Mouse (Mus musculus): Measurements from ENCODE around the gene Acsbg1. TPM values are rescaled to one million over a fixed set of nuclear protein-coding genes. Genes with fewer than 3 reads are reported as not detected.
"Not testable (repeated sequence)": the region's sequence is repeated elsewhere in the genome, so short reads cannot be mapped to it uniquely, and the experiment has no call there.

Gene Acsbg1
- polyA plus RNA-seq, 1 experiment from 2014 or later = 0.36 TPM

DNA sequence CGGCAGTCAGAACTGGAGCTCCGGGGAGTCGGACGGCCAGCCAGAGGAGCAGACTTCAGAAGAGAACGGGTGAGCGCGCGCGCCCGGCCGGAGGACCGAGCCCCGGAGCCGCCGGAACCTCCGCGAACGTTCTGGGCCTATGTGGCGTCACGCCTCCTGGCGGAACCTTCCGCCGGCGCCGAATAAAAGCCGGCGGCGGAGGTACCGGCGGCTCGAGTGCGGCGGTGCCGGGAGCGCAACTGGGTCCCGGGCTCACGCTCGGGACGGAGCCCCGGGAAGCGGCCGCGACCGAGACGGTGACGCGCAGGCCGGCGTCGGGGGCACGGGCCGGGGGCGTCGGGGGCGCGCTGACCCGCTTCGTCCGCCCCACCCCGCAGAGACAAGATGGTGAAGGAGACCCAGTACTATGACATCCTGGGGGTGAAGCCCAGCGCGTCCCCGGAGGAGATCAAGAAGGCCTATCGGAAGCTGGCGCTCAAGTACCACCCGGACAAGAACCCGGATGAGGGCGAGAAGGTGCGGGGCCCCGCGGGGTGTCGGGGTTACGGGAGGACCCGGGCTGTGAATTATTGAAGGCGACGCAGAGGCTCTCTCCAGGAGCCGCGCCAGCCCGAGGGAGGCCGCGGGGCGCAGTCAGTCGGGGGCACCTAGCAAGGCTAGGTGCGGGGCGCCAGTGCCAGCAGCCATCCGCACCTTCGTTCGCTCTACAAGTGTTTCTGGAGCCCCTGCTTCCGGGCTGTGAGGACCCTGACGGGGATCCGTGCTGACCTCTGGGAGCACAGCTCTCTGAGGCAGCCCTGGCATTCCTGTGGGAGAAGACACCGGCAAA lies 37.9 kb upstream of the Acsbg1 start:
- Histone ChIP-seq H3K4me2 (peak overlapping the region; percentile 92), H3K36me3 (ENCODE audit: control insufficient read depth, insufficient read depth, low read length) (no peaks in the 10 kb centered on the region), H3K4me1 (ENCODE audit: control insufficient read depth, insufficient read depth, low read length) (peaks cover 20% of the 10 kb centered on the region), H3K27me3 (ENCODE audit: control insufficient read depth, insufficient read depth, low read length) (peaks cover 8% of the 10 kb centered on the region; the same call in 1 of the 2 replicates), H3K4me3 (ENCODE audit: low read depth, low read length) (peak overlapping the region; percentile 79), H3K9me3 (replicated peaks; ENCODE audit: control insufficient read depth, low read length) (no peaks in the 10 kb centered on the region), H3K27ac (ENCODE audit: low read depth, low read length) (peak overlapping the region; percentile 63), H3K9ac (ENCODE audit: low read depth, low read length) (peak overlapping the region; percentile 91)
- peak; percentile 50 for ATAC-seq (replicated peaks; ENCODE audit: insufficient number of reproducible peaks, low FRiP score, low TSS enrichment)
- under 1% methylated on average over 91 of the region's 92 CpGs for WGBS (ENCODE audit: insufficient replicate concordance)

- peak; percentile 67 for ATAC-seq (replicated peaks; ENCODE audit: insufficient number of reproducible peaks, low FRiP score, low TSS enrichment)
- peaks cover 8% of the 10 kb centered on the region; the same call in 1 of the 2 replicates for H3K27me3 ChIP-seq (ENCODE audit: control insufficient read depth, insufficient read depth, low read length)
- no peaks in the 10 kb centered on the region for H3K36me3 ChIP-seq (ENCODE audit: control insufficient read depth, insufficient read depth, low read length)
- peak overlapping the region; percentile 91 for H3K9ac ChIP-seq (ENCODE audit: low read depth, low read length)
- peak overlapping the region; percentile 63 for H3K27ac ChIP-seq (ENCODE audit: low read depth, low read length)
- no peaks in the 10 kb centered on the region for H3K9me3 ChIP-seq (replicated peaks; ENCODE audit: control insufficient read depth, low read length)
- peaks cover 20% of the 10 kb centered on the region for H3K4me1 ChIP-seq (ENCODE audit: control insufficient read depth, insufficient read depth, low read length)
- peak overlapping the region; percentile 92 for H3K4me2 ChIP-seq
- 9% methylated on average over 27 of the region's 27 CpGs for WGBS (ENCODE audit: insufficient replicate concordance)
- peak overlapping the region; percentile 79 for H3K4me3 ChIP-seq (ENCODE audit: low read depth, low read length)
These were observed 37.3 kb upstream of the Acsbg1 start for GRCm38 (mm10) chr9:54699087-54699344.

- peak within 1 kb of the TSS; percentile 63 for H3K27ac ChIP-seq (ENCODE audit: low read depth, low read length)
- peaks cover 20% of the 10 kb centered on the region for H3K4me1 ChIP-seq (ENCODE audit: control insufficient read depth, insufficient read depth, low read length)
- peak within 1 kb of the TSS; percentile 92 for H3K4me2 ChIP-seq
- no peaks in the 10 kb centered on the region for H3K9me3 ChIP-seq (replicated peaks; ENCODE audit: control insufficient read depth, low read length)
- ATAC-seq (replicated peaks; ENCODE audit: insufficient number of reproducible peaks, low FRiP score, low TSS enrichment) = peak; percentile 72; the same call in 1 of the 2 replicates
- H3K4me3 ChIP-seq (ENCODE audit: low read depth, low read length) = peak within 1 kb of the TSS; percentile 79
- peak within 1 kb of the TSS; percentile 91 for H3K9ac ChIP-seq (ENCODE audit: low read depth, low read length)
- 52% methylated on average over 17 of the region's 17 CpGs for WGBS (ENCODE audit: insufficient replicate concordance)
- peaks cover 8% of the 10 kb centered on the region; the same call in 1 of the 2 replicates for H3K27me3 ChIP-seq (ENCODE audit: control insufficient read depth, insufficient read depth, low read length)
- H3K36me3 ChIP-seq (ENCODE audit: control insufficient read depth, insufficient read depth, low read length) = no peaks in the 10 kb centered on the region
These were observed 36.8 kb upstream of the Acsbg1 start, which contains the start of gene Dnaja4 for GRCm38 (mm10) chr9:54698318-54699086. Gene Dnaja4 (plus strand): TSS chr9:54698873.

- H3K9me3 ChIP-seq (replicated peaks; ENCODE audit: control insufficient read depth, low read length); H3K27ac ChIP-seq (ENCODE audit: low read depth, low read length); ATAC-seq (replicated peaks; ENCODE audit: insufficient number of reproducible peaks, low FRiP score, low TSS enrichment); H3K27me3 ChIP-seq (ENCODE audit: control insufficient read depth, insufficient read depth, low read length); H3K36me3 ChIP-seq (ENCODE audit: control insufficient read depth, insufficient read depth, low read length); H3K4me1 ChIP-seq (ENCODE audit: control insufficient read depth, insufficient read depth, low read length): not testable (repeated sequence)
- H3K9ac ChIP-seq (ENCODE audit: low read depth, low read length) = peak overlapping the region; percentile 48
- WGBS (ENCODE audit: insufficient replicate concordance) = 4% methylated on average over 31 of the region's 31 CpGs
- H3K4me2 ChIP-seq = peak overlapping the region; percentile 74
- H3K4me3 ChIP-seq (ENCODE audit: low read depth, low read length) = peak overlapping the region; percentile 42
These were observed 29.7 kb upstream of the Acsbg1 start for GRCm38 (mm10) chr9:54691241-54691805.

- H3K9me3 ChIP-seq (replicated peaks; ENCODE audit: control insufficient read depth, low read length); H3K27me3 ChIP-seq (ENCODE audit: control insufficient read depth, insufficient read depth, low read length); H3K9ac ChIP-seq (ENCODE audit: low read depth, low read length); H3K4me1 ChIP-seq (ENCODE audit: control insufficient read depth, insufficient read depth, low read length); H3K27ac ChIP-seq (ENCODE audit: low read depth, low read length); H3K36me3 ChIP-seq (ENCODE audit: control insufficient read depth, insufficient read depth, low read length); H3K4me3 ChIP-seq (ENCODE audit: low read depth, low read length); ATAC-seq (replicated peaks; ENCODE audit: insufficient number of reproducible peaks, low FRiP score, low TSS enrichment); H3K4me2 ChIP-seq: not testable (repeated sequence)
- 82% methylated on average over 2 of the region's 2 CpGs for WGBS (ENCODE audit: insufficient replicate concordance)
These were observed 29.0 kb upstream of the Acsbg1 start for GRCm38 (mm10) chr9:54690697-54691096.

DNA sequence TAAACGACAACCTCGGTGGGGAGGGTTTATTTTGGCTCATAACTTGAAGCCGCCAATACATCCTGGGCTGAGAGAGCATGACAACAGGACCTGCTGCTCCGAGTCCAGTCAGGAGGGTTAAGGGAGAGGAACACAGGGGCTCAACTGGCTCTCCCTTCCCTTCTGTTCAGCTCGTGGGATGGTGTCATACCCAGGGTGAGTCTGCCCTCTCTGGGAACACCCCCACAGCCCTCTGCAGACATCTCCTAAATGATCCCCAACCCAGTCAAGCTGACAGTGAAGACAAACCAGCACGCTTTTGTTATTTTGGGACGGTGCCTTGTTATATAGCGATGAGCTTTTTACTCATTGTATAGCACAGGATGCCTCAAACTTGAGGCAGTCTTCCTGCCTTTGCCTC lies 27.8 kb upstream of the Acsbg1 start:
- Histone ChIP-seq H3K27me3 (ENCODE audit: control insufficient read depth, insufficient read depth, low read length) (peaks cover 6% of the 10 kb centered on the region; the same call in 1 of the 2 replicates), H3K9me3 (replicated peaks; ENCODE audit: control insufficient read depth, low read length) (no peaks in the 10 kb centered on the region), H3K4me2 (no peak overlapping the region), H3K36me3 (ENCODE audit: control insufficient read depth, insufficient read depth, low read length) (no peaks in the 10 kb centered on the region), H3K4me3 (ENCODE audit: low read depth, low read length) (no peak overlapping the region), H3K9ac (ENCODE audit: low read depth, low read length) (no peak overlapping the region), H3K4me1 (ENCODE audit: control insufficient read depth, insufficient read depth, low read length) (no peaks in the 10 kb centered on the region), H3K27ac (ENCODE audit: low read depth, low read length) (no peak overlapping the region)
- WGBS (ENCODE audit: insufficient replicate concordance) = 70% methylated on average over 8 of the region's 8 CpGs
- no peak for ATAC-seq (replicated peaks; ENCODE audit: insufficient number of reproducible peaks, low FRiP score, low TSS enrichment)

GRCm38 (mm10) chr9:54687246-54688236 lies 25.9 kb upstream of the Acsbg1 start:
- peaks cover 6% of the 10 kb centered on the region; the same call in 1 of the 2 replicates for H3K27me3 ChIP-seq (ENCODE audit: control insufficient read depth, insufficient read depth, low read length)
- no peaks in the 10 kb centered on the region for H3K4me1 ChIP-seq (ENCODE audit: control insufficient read depth, insufficient read depth, low read length)
- H3K9me3 ChIP-seq (replicated peaks; ENCODE audit: control insufficient read depth, low read length) = no peaks in the 10 kb centered on the region
- ATAC-seq (replicated peaks; ENCODE audit: insufficient number of reproducible peaks, low FRiP score, low TSS enrichment) = no peak
- no peak overlapping the region for H3K4me3 ChIP-seq (ENCODE audit: low read depth, low read length)
- no peaks in the 10 kb centered on the region for H3K36me3 ChIP-seq (ENCODE audit: control insufficient read depth, insufficient read depth, low read length)
- H3K27ac ChIP-seq (ENCODE audit: low read depth, low read length) = no peak overlapping the region
- 66% methylated on average over 14 of the region's 14 CpGs for WGBS (ENCODE audit: insufficient replicate concordance)
- H3K4me2 ChIP-seq = no peak overlapping the region
- no peak overlapping the region for H3K9ac ChIP-seq (ENCODE audit: low read depth, low read length)

Data from heart, embryonic 11.5 days (tissue).